Mouse (Mus musculus) ES-E14 (cell line): ENCODE data around the gene Rbm26.

ENCODE experiments used
- CHD2 ChIP-seq: IDR thresholded peaks from 2 replicates; pipeline ENCODE4 v1.6.1; 2014; ENCODE audit warnings: mild to moderate bottlenecking, low read depth, low read length, inconsistent platforms
- HCFC1 ChIP-seq: IDR thresholded peaks from 2 replicates; pipeline ENCODE4 v1.6.1; 2012; ENCODE audit warnings: low read length, inconsistent platforms, borderline replicate concordance; ENCODE audit not compliant: insufficient read depth
- MAFK ChIP-seq: IDR thresholded peaks from 2 replicates; pipeline ENCODE4 v1.6.1; 2014; ENCODE audit warnings: mild to moderate bottlenecking, low read depth, low read length, inconsistent platforms; ENCODE audit not compliant: insufficient read depth
- ZC3H11A ChIP-seq: IDR thresholded peaks from 2 replicates; pipeline ENCODE4 v1.6.1; 2012; ENCODE audit warnings: low read depth, mild to moderate bottlenecking, inconsistent platforms, low read length, borderline replicate concordance
- ZNF384 ChIP-seq: IDR thresholded peaks from 2 replicates; pipeline ENCODE4 v1.6.1; 2012; ENCODE audit warnings: low read depth, low read length, inconsistent platforms

DNA sequence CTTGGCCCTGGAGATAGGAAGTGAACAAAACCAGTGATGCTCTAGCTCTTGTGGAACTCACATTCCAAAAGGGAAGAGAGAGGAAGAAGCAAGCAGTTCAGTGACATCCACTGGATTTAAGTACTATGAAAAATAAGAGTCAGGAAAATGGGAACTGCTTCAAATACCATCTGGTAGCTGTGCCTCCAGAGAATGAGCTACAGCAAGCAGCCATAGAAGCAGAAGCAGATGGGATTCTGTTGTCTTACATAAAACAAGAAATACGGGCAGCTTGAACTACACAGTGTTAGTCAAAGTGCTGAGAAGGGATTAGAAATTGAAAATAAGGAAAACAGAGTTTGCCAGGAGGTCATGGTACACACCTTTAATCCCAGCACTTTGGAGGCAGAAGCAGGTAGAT lies 112.9 kb downstream of the Rbm26 start:
- TF ChIP-seq ZC3H11A (no peak), ZNF384 (no peak), HCFC1 (no peak), MAFK (no peak), CHD2 (no peak)
